Mouse (Mus musculus) forebrain, embryonic 16.5 days (tissue): ENCODE data around the gene Cerk. TPM values are rescaled to one million over a fixed set of nuclear protein-coding genes. Genes with fewer than 3 reads are reported as not detected.

Experiments used
- ATAC-seq: fragments of 200-750 bp; cut with Nextera tagmentation; 2 replicates; pipeline ENCODE4 v1.8.0; 2017; ENCODE audit warnings: mild to moderate bottlenecking, moderate library complexity
- H3K27ac ChIP-seq: fragments of 300-500 bp; sonication (generic); 2 replicates; pipeline ENCODE4 v1.5.1; 2014; ENCODE audit warnings: low read length, control low read depth
- H3K27me3 ChIP-seq: fragments of 300-500 bp; sonication (generic); replicated peaks from 2 replicates; pipeline ENCODE4 v1.6.1; 2014; ENCODE audit warnings: low read length; ENCODE audit not compliant: control insufficient read depth, insufficient read depth
- H3K36me3 ChIP-seq: fragments of 300-500 bp; sonication (generic); 2 replicates; pipeline ENCODE4 v1.6.1; 2014; ENCODE audit not compliant: control insufficient read depth, insufficient read depth
- H3K4me1 ChIP-seq: fragments of 300-500 bp; sonication (generic); replicated peaks from 2 replicates; pipeline ENCODE4 v1.6.1; 2014; ENCODE audit warnings: low read length; ENCODE audit not compliant: control insufficient read depth, insufficient read depth
- H3K4me2 ChIP-seq: fragments of 300-500 bp; sonication (generic); 2 replicates; pipeline ENCODE4 v1.6.1; 2014; ENCODE audit warnings: mild to moderate bottlenecking, low read length, control low read depth
- H3K4me3 ChIP-seq: fragments of 300-500 bp; sonication (generic); replicated peaks from 2 replicates; pipeline ENCODE4 v1.5.1; 2014; ENCODE audit warnings: mild to moderate bottlenecking, low read length, control low read depth
- H3K9ac ChIP-seq: fragments of 300-500 bp; sonication (generic); replicated peaks from 2 replicates; pipeline ENCODE4 v1.6.1; 2014; ENCODE audit warnings: low read depth, low read length, control low read depth
- H3K9me3 ChIP-seq: fragments of 300-500 bp; sonication (generic); 2 replicates; pipeline ENCODE4 v1.6.1; 2016; ENCODE audit warnings: low read length; ENCODE audit not compliant: control insufficient read depth
- WGBS: fragments of 180-500 bp; shearing (Covaris S2); extraction: QIAGEN DNeasy Blood & Tissue Kit; methylation state at CpG from one replicate; pipeline ENCODE4 v1.1.7; 2014; 5-methylcytosine and 5-hydroxymethylcytosine counted together
- polyA plus RNA-seq: library from polyadenylated mRNA; unstranded; fragments of >200 nt; fragmentation: Nextera tagmentation; extraction: Ambion mirVana; gene quantifications from 2 replicates; pipeline ENCODE4 v1.2.1, GENCODE M21; 2015

Gene Cerk
- 23.4 and 23.8 TPM in 2 replicates for polyA plus RNA-seq

DNA sequence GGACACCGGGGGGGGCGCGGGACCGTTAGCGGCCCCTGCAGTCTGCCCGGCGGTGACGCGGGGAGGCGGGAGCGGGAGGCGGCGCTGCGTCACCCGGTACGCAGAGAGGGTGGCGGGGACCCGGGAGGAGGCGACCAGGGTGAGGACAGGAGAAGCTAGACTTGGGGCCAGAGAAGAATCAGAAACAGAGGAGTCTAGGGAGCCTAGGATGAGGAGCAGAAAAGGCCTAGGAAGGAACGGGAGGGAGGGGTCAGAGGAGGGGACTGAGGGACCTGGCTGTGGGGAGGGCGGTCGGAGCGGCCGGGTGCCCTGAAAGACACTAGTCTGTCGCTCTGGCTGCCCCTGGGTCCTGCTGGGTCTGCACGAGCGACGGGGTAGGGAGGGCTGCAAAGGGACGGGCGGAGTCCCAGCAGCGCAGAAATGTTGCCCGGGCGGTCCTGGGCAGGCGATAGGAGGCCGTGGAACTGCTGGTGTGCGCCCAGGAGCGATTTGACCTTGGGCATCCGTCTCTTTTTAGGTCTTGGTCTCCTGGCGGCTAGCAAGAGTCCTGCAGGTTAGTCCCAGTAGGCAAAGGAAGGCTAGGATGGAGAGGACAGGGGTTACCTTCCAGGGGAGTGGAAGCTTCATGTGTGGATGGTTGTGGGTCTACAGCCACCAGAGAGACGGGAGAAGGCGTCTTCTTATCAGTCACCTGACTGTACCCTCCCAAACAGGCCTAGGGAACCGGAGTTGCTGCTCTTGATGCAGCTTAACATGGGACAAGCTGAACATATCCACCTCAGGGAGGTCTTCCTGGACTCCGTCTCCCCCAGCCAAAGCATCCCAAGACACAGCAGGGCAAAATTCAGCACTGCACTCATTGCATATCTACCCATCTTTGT lies at the start of gene Cerk:
Gene Cerk (minus strand): TSS at position 453 of the 881 bp plus-strand sequence.
- Histone ChIP-seq H3K27ac (peak within 1 kb of the TSS; percentile 76), H3K4me2 (peak within 1 kb of the TSS; percentile 95), H3K4me1 (peaks cover 37% of the 10 kb centered on the region), H3K4me3 (peak within 1 kb of the TSS; percentile 87), H3K36me3 (no peaks in the 10 kb centered on the region), H3K27me3 (no peaks in the 10 kb centered on the region), H3K9ac (peak within 1 kb of the TSS; percentile 96), H3K9me3 (no peaks in the 10 kb centered on the region)
- peak; percentile 77 for ATAC-seq
- WGBS = 3% methylated on average over 43 of the region's 43 CpGs

DNA sequence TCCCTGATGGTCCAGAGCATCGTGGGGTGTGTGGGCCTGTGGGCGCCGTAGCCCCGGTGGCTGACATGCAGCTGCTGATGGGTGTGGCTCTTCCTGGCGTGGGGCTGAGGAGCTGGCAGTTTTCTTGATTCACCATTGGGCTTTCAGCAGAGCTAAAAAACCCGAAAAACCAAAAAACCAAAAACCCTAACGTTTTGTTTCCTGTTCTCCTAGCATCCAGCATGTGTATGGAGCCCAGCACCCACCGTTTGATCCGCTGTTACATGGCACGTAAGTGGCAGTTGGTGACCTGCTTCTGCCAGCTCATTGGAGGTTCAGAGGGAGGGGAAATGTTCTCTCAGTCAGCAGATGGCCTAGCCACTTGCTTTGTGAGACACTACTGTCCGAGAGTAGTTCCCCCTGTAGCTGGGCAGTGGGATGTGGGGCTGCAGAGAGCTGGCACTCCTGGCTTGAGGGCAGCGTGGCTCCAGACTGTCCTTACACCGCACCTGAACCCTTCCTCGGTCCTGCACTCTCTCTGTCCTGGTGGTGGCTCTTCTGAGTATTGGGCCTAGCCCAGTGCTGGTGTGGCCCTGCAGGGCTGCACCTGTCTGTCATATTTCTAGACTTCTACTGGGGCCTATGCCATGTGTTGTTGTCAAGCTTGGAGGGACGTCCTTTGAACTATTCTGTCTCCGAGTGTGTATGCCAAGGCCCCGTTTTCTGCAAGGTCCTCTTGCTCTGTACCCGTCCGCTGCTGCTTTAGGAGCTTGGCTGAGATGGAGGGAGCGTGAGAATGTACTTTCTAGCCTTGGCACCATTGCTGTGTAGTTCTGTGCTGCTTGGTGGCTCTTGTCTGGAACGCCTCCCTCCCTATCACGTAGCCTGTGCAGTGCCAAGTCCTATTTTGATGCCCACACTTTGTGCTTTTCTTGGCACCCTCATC lies 48.8 kb upstream of the Cerk start:
- Histone ChIP-seq H3K4me2 (no peak overlapping the region), H3K4me1 (peaks cover 6% of the 10 kb centered on the region), H3K27ac (no peak overlapping the region), H3K36me3 (no peaks in the 10 kb centered on the region; the same call in none of the 2 replicates), H3K4me3 (no peak overlapping the region), H3K27me3 (no peaks in the 10 kb centered on the region), H3K9ac (no peak overlapping the region), H3K9me3 (no peaks in the 10 kb centered on the region)
- no peak for ATAC-seq
- WGBS = 82% methylated on average over 22 of the region's 22 CpGs

DNA sequence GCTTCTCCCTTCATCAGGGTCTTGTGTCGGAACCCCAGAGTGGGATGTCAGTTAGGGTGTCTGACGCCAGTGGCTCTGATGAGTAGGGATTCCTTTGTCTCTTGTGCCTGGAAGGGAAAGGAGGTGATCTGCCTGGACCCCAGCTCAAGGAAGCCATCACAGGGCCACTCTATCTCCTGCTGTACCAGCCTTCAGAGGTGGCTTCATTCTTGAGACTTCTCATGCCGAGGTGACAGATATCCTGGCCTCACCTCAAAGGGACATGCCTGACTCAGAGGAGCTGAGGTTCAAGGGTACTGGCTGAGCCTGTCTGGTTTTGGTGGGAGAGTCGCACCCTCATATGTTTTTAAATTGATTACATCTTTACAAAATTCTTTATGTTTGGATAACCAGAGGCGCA lies 48.1 kb upstream of the Cerk start:
- Histone ChIP-seq H3K4me2 (no peak overlapping the region), H3K4me3 (no peak overlapping the region), H3K9me3 (no peaks in the 10 kb centered on the region), H3K9ac (no peak overlapping the region), H3K27ac (no peak overlapping the region), H3K4me1 (peaks cover 6% of the 10 kb centered on the region), H3K36me3 (no peaks in the 10 kb centered on the region; the same call in none of the 2 replicates), H3K27me3 (no peaks in the 10 kb centered on the region)
- ATAC-seq = no peak
- 93% methylated on average over 5 of the region's 5 CpGs for WGBS

DNA sequence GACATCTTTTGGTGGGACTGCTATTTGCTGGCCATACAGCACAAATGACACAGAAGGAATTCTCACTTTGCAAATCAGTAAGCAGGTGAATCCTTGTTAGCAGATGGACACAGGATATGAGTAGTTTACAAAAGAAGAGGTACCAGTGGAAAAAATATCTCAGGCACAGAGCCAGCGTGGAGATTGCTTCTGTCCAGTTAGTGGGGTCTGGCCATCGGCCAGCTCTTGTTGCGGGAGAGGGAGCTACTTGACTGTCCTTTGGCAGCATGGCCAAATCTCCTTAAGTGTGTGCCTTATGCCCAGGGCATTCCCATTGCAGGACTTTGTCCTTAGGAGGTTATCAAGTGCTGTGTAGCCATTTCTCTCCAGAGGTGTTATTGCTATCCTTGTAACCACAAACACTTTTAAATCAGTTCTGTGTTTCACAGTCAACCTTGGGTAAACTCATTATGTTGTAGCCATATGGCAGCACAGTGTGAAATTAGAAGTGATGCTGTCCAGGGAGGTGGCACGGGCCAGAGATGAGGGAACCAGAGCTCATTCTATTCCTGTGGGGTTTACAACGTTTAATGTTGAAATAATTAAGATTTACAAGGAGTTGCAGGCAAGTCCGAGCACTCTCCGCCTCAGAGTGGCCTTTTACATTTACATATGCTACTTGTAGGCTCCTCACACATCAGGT lies 46.0 kb upstream of the Cerk start:
- H3K4me1 ChIP-seq = peaks cover 6% of the 10 kb centered on the region
- WGBS = 63% methylated on average over 7 of the region's 7 CpGs
- no peak overlapping the region for H3K4me3 ChIP-seq
- no peak overlapping the region for H3K27ac ChIP-seq
- no peaks in the 10 kb centered on the region for H3K27me3 ChIP-seq
- H3K36me3 ChIP-seq = no peaks in the 10 kb centered on the region; the same call in 1 of the 2 replicates
- no peak overlapping the region for H3K9ac ChIP-seq
- H3K9me3 ChIP-seq = no peaks in the 10 kb centered on the region
- ATAC-seq = no peak
- no peak overlapping the region for H3K4me2 ChIP-seq

DNA sequence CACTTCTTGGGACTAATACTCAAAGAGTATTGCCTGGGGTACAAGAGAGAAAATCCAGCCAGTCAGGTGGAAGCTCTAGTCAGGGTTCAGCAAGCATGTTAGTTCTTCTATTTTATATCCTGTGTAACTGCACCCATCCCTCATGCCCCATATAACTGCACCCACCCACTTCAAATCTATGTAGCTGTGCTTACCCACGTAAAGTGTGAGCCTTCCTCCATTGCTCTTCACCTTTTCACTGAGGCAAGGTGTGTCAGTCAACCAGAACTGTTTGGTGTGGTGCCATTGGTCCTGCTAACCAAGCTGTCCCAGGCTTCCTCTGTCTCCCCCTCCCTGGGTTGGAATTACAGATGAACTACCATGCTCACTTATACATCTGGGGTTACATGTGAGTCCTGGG lies 45.2 kb upstream of the Cerk start:
- H3K27me3 ChIP-seq = no peaks in the 10 kb centered on the region
- no peaks in the 10 kb centered on the region for H3K9me3 ChIP-seq
- no peaks in the 10 kb centered on the region; the same call in 1 of the 2 replicates for H3K36me3 ChIP-seq
- no peak for ATAC-seq
- H3K9ac ChIP-seq = no peak overlapping the region
- no peak overlapping the region for H3K4me2 ChIP-seq
- no peak overlapping the region for H3K4me3 ChIP-seq
- 94% methylated on average over 1 of the region's 1 CpGs for WGBS
- H3K27ac ChIP-seq = no peak overlapping the region
- peaks cover 6% of the 10 kb centered on the region for H3K4me1 ChIP-seq

DNA sequence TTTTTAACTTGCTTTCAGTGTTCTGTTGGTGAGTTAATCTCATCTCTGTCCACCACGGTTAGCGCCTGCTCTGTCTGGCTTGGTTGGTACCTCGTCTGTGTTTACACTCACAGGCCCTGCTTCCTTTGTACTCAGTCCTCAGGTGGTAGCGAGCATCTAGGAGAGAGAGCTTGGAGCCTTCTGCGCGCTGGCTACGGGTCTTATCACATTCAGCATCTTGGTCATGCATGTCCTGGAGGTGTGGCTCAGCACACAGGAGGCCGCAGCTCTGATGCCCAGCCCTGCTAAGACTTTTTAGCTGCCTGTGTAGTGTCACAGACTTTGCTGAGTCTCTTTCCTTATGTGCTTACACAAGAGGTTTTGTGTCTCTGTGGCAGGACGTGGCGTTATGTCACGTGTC lies 43.7 kb upstream of the Cerk start:
- Histone ChIP-seq H3K27me3 (no peaks in the 10 kb centered on the region), H3K4me1 (peaks cover 6% of the 10 kb centered on the region), H3K4me3 (no peak overlapping the region), H3K4me2 (no peak overlapping the region), H3K36me3 (no peaks in the 10 kb centered on the region), H3K9ac (no peak overlapping the region), H3K27ac (no peak overlapping the region), H3K9me3 (no peaks in the 10 kb centered on the region)
- ATAC-seq = no peak
- WGBS = 80% methylated on average over 11 of the region's 11 CpGs

DNA sequence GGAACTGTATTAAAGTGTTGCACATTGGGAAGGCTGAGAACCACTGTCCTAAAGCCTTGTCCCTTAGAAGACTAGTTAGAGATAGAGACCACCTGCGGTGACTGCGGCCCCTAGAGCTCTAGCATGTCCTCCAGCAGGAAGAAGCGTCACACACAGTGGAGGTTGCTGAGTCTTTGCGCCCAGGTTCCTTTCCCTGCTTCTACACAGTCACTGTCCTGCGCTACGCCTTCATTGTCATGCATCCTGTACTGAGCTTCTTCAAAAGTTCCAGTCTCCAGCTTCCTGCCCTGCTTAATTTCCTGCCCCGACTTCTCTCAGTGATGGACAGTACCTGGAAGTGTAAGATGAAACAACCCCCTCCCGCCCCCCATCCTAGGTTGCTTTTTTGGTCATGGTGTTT lies 43.1 kb upstream of the Cerk start:
- H3K9me3 ChIP-seq = no peaks in the 10 kb centered on the region
- H3K4me3 ChIP-seq = no peak overlapping the region
- no peak overlapping the region for H3K9ac ChIP-seq
- ATAC-seq = no peak
- H3K4me1 ChIP-seq = peaks cover 6% of the 10 kb centered on the region
- no peak overlapping the region for H3K4me2 ChIP-seq
- H3K27me3 ChIP-seq = no peaks in the 10 kb centered on the region
- no peak overlapping the region for H3K27ac ChIP-seq
- WGBS = 92% methylated on average over 8 of the region's 8 CpGs
- H3K36me3 ChIP-seq = no peaks in the 10 kb centered on the region

DNA sequence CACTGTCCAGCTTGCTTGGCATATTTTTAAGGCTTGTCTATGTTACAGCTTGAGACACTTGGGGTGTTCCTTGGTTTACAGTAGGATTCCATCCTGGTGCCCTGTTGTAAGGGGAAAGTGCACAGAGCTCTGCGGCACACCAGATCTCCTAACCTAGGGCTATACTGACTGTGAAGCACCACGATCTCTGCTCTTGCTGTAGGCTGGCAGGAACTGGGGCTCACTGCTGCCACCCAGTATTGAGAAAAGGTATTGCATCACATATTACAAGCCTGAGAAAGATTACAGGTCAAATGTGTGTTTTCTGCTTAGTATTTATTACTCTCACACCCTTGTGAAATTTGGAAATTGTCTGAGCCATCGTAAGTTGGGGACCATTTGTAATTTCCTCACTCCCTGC lies 42.2 kb upstream of the Cerk start:
- Histone ChIP-seq H3K27me3 (no peaks in the 10 kb centered on the region), H3K4me3 (no peak overlapping the region), H3K4me1 (peaks cover 6% of the 10 kb centered on the region), H3K4me2 (no peak overlapping the region), H3K9ac (no peak overlapping the region), H3K27ac (no peak overlapping the region), H3K9me3 (no peaks in the 10 kb centered on the region), H3K36me3 (no peaks in the 10 kb centered on the region)
- WGBS = 45% methylated on average over 3 of the region's 3 CpGs
- ATAC-seq = no peak

DNA sequence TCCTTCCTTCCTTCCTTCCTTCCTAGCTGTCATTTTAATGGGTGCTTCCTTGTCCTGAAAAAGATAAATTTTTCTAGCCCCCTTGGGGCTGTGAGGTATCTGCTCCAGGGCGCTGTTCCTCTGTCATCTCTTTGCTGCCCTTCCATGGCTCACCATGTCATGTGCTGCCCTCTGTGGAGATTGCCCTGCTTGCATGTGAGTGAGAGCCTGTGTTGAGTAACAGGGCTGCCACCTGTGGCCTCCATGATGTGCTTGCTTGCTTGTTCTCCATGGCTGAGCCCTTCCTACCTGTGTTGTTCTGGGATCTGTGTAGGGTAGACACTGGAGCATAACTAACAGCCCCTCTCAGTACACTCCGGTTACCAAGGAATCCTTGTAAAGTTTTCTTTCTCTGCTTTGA lies 41.0 kb upstream of the Cerk start:
- Histone ChIP-seq H3K4me1 (peaks cover 4% of the 10 kb centered on the region), H3K27me3 (no peaks in the 10 kb centered on the region), H3K36me3 (no peaks in the 10 kb centered on the region), H3K4me2 (no peak overlapping the region), H3K9ac (no peak overlapping the region), H3K27ac (no peak overlapping the region), H3K9me3 (no peaks in the 10 kb centered on the region), H3K4me3 (no peak overlapping the region)
- ATAC-seq = no peak
- 89% methylated on average over 2 of the region's 2 CpGs for WGBS
